Mouse (Mus musculus) cerebellum, adult 2 months (tissue): ENCODE measurements around the gene Mog.

Experiments used
- CTCF ChIP-seq: fragments of 200-500 bp; IDR thresholded peaks from 2 replicates; pipeline ENCODE4 v1.5.1; 2011; ENCODE audit warnings: low read depth, mild to moderate bottlenecking, control low read depth, low read length, moderate library complexity, borderline replicate concordance; ENCODE audit not compliant: insufficient read depth
- POLR2A ChIP-seq: fragments of 200-500 bp; IDR thresholded peaks from 2 replicates; pipeline ENCODE4 v1.6.1; 2011; ENCODE audit warnings: low read length, control low read depth, borderline replicate concordance; ENCODE audit not compliant: insufficient read depth

GRCm38 (mm10) chr17:37022628-37023576 lies at the start of gene Mog:
- TF ChIP-seq CTCF: no peak
- no peak for TF ChIP-seq POLR2A
